In genomic region chr15:11398676-11399350, GRCm38 (mm10) we compare ENCODE assay signal across 8 mouse cellular contexts. TPM values are rescaled to one million over a fixed set of nuclear protein-coding genes. Genes with fewer than 3 reads are reported as not detected.
A peak's percentile ranks its signal among the peaks of the same experiment; 100 is the strongest.
DNase-seq lines count a peak whose midpoint lies in the region; ATAC-seq and TF ChIP-seq lines count a peak whose summit lies in the region.

No protein-coding gene starts in this region.

- H3K27me3 ChIP-seq in heart, embryonic 11.5 days (ENCODE audit: control insufficient read depth, insufficient read depth, low read length), result no peaks in the 10 kb centered on the region
- peaks cover under 1% of the 10 kb centered on the region; the same call in 1 of the 2 replicates for H3K27me3 ChIP-seq in G1E (ENCODE audit: insufficient read depth, low read length)
- H3K27me3 ChIP-seq in forebrain, embryonic 15.5 days, result no peaks in the 10 kb centered on the region
- H3K27me3 ChIP-seq in limb, embryonic 15.5 days, result no peaks in the 10 kb centered on the region
- no peaks in the 10 kb centered on the region for H3K27me3 ChIP-seq in stomach, embryonic 16.5 days (ENCODE audit: control insufficient read depth, insufficient read depth, low read length)

- TF ChIP-seq CTCF in G1E (IDR thresholded peaks at IDR 0.05; ENCODE audit: low read depth, low read length), result no peak

- intact Hi-C loops in heart, postnatal 25 days (cut with DNase I), result no loop called here

- peaks cover 2% of the 10 kb centered on the region for H3K36me3 ChIP-seq in heart, embryonic 11.5 days (ENCODE audit: control insufficient read depth, insufficient read depth, low read length)
- H3K36me3 ChIP-seq in G1E (replicated peaks), result peaks cover 38% of the 10 kb centered on the region
- H3K36me3 ChIP-seq in forebrain, embryonic 15.5 days, result peaks cover 5% of the 10 kb centered on the region; the same call in 1 of the 2 replicates
- H3K36me3 ChIP-seq in limb, embryonic 15.5 days, result peaks cover 23% of the 10 kb centered on the region
- H3K36me3 ChIP-seq in stomach, embryonic 16.5 days (ENCODE audit: control insufficient read depth, insufficient read depth, low read length), result peaks cover 3% of the 10 kb centered on the region; the same call in 1 of the 2 replicates

- WGBS in heart, embryonic 11.5 days (ENCODE audit: insufficient replicate concordance), result 7% methylated on average over 10 of the region's 10 CpGs
- 8% methylated on average over 10 of the region's 10 CpGs for WGBS in forebrain, embryonic 15.5 days
- WGBS in limb, embryonic 15.5 days, result 3% methylated on average over 10 of the region's 10 CpGs
- WGBS in stomach, embryonic 16.5 days, result 3% methylated on average over 10 of the region's 10 CpGs

- H3K9me3 ChIP-seq in heart, embryonic 11.5 days (replicated peaks; ENCODE audit: control insufficient read depth, low read length), result no peaks in the 10 kb centered on the region
- H3K9me3 ChIP-seq in G1E (replicated peaks), result no peaks in the 10 kb centered on the region
- H3K9me3 ChIP-seq in forebrain, embryonic 15.5 days, result no peaks in the 10 kb centered on the region
- no peaks in the 10 kb centered on the region for H3K9me3 ChIP-seq in limb, embryonic 15.5 days
- H3K9me3 ChIP-seq in stomach, embryonic 16.5 days (replicated peaks; ENCODE audit: control insufficient read depth, low read length), result no peaks in the 10 kb centered on the region

- H3K27ac ChIP-seq in heart, embryonic 11.5 days (ENCODE audit: low read depth, low read length), result no peak overlapping the region; the same call in 1 of the 2 replicates
- no peak overlapping the region for H3K27ac ChIP-seq in forebrain, embryonic 15.5 days (replicated peaks)
- H3K27ac ChIP-seq in limb, embryonic 15.5 days, result no peak overlapping the region
- no peak overlapping the region for H3K27ac ChIP-seq in stomach, embryonic 16.5 days (ENCODE audit: low read length)

- DNase-seq in heart, postnatal 25 days (ENCODE audit: low spot score), result no peak
- no peak for DNase-seq in G1E (ENCODE audit: low spot score)
- DNase-seq in frontal cortex, postnatal 10 days (ENCODE audit: low spot score in 2 of 2), result no peak
- DNase-seq in right cerebral cortex, postnatal 14 days, result no peak

- ATAC-seq in heart, embryonic 11.5 days (replicated peaks; ENCODE audit: insufficient number of reproducible peaks, low FRiP score, low TSS enrichment), result no peak
- no peak for ATAC-seq in G1E (ENCODE audit: extremely low read depth, insufficient number of reproducible peaks, low FRiP score, poor library complexity, severe bottlenecking)
- no peak for ATAC-seq in forebrain, embryonic 15.5 days (replicated peaks)
- ATAC-seq in limb, embryonic 15.5 days (ENCODE audit: insufficient number of reproducible peaks, low FRiP score, low TSS enrichment, low read depth), result no peak
- ATAC-seq in stomach, embryonic 16.5 days (ENCODE audit: insufficient read depth, low FRiP score), result no peak

- peak overlapping the region; percentile 87 for H3K4me2 ChIP-seq in heart, embryonic 11.5 days
- peak overlapping the region; percentile 75 for H3K4me2 ChIP-seq in forebrain, embryonic 15.5 days (replicated peaks)
- peak overlapping the region; percentile 79 for H3K4me2 ChIP-seq in limb, embryonic 15.5 days
- H3K4me2 ChIP-seq in stomach, embryonic 16.5 days (ENCODE audit: low read depth, low read length), result peak overlapping the region; percentile 83

- H3K4me1 ChIP-seq in heart, embryonic 11.5 days (ENCODE audit: control insufficient read depth, insufficient read depth, low read length), result peaks cover 12% of the 10 kb centered on the region
- peaks cover 33% of the 10 kb centered on the region for H3K4me1 ChIP-seq in G1E (ENCODE audit: insufficient read depth, low read depth, low read length)
- peaks cover 19% of the 10 kb centered on the region for H3K4me1 ChIP-seq in forebrain, embryonic 15.5 days
- H3K4me1 ChIP-seq in limb, embryonic 15.5 days, result peaks cover 11% of the 10 kb centered on the region
- peaks cover 9% of the 10 kb centered on the region; the same call in 1 of the 2 replicates for H3K4me1 ChIP-seq in stomach, embryonic 16.5 days (ENCODE audit: control insufficient read depth, insufficient read depth, low read length)

- H3K4me3 ChIP-seq in heart, embryonic 11.5 days (ENCODE audit: low read depth, low read length), result peak overlapping the region; percentile 85
- peak overlapping the region; percentile 92 for H3K4me3 ChIP-seq in G1E (ENCODE audit: low read depth, low read length)
- H3K4me3 ChIP-seq in forebrain, embryonic 15.5 days, result peak overlapping the region; percentile 65
- peak overlapping the region; percentile 85 for H3K4me3 ChIP-seq in limb, embryonic 15.5 days
- H3K4me3 ChIP-seq in stomach, embryonic 16.5 days (replicated peaks; ENCODE audit: low read length), result peak overlapping the region; percentile 97

- H3K9ac ChIP-seq in heart, embryonic 11.5 days (ENCODE audit: low read depth, low read length), result peak overlapping the region; percentile 88
- peak overlapping the region; percentile 77 for H3K9ac ChIP-seq in forebrain, embryonic 15.5 days (replicated peaks)
- peak overlapping the region; percentile 77 for H3K9ac ChIP-seq in limb, embryonic 15.5 days
- peak overlapping the region; percentile 87 for H3K9ac ChIP-seq in stomach, embryonic 16.5 days (ENCODE audit: low read length)

RNA-seq across cellular contexts. Expression of gene Tars, which starts 0.7 kb away (rescaled TPM):
- 51.6 and 52.0 TPM in 2 replicates for polyA plus RNA-seq in heart, embryonic 11.5 days (2014; fragmentation: Nextera tagmentation; extraction: Ambion mirVana)
- 10 to 100 TPM; 22.5 to 25.1 TPM for total RNA-seq in heart, postnatal 25 days (2021)
- total RNA-seq in G1E (2014; fragmentation: Nextera tagmentation) (61.0 and 86.4 TPM in 2 replicates), G1E (2017) (89.7 and 96.2 TPM in 2 replicates)
- polyA plus RNA-seq in G1E (2012), result 41.6 and 41.7 TPM in 2 replicates
- polyA plus RNA-seq in forebrain, embryonic 15.5 days (2015; fragmentation: Nextera tagmentation; extraction: Ambion mirVana), result 55.4 and 56.3 TPM in 2 replicates
- polyA plus RNA-seq in limb, embryonic 15.5 days (2015; fragmentation: Nextera tagmentation; extraction: Ambion mirVana), result 65.7 and 68.6 TPM in 2 replicates
- 65.1 and 70.2 TPM in 2 replicates for polyA plus RNA-seq in stomach, embryonic 16.5 days (2015; fragmentation: Nextera tagmentation; extraction: Ambion mirVana)
